Mouse (Mus musculus) embryonic facial prominence, embryonic 14.5 days (tissue): Measurements from ENCODE around the gene Telo2. TPM values are rescaled to one million over a fixed set of nuclear protein-coding genes. Genes with fewer than 3 reads are reported as not detected.

ENCODE experiments used
- ATAC-seq: fragments of 200-750 bp; cut with Nextera tagmentation; 2 replicates; pipeline ENCODE4 v1.8.0; 2017; ENCODE audit warnings: low read depth, moderate number of reproducible peaks, moderate TSS enrichment
- DNase-seq: peaks from one replicate; pipeline ENCODE4 v3.0.0-alpha.2; 2015; ENCODE audit warnings: low spot score
- H3K27ac ChIP-seq: fragments of 300-500 bp; sonication (generic); replicated peaks from 2 replicates; pipeline ENCODE4 v1.5.1; 2014; ENCODE audit warnings: low read depth, mild to moderate bottlenecking, low read length, moderate library complexity
- H3K27me3 ChIP-seq: fragments of 300-500 bp; sonication (generic); replicated peaks from 2 replicates; pipeline ENCODE4 v1.6.1; 2014; ENCODE audit warnings: low read length; ENCODE audit not compliant: control insufficient read depth, insufficient read depth
- H3K36me3 ChIP-seq: fragments of 300-500 bp; sonication (generic); 2 replicates; pipeline ENCODE4 v1.6.1; 2014; ENCODE audit warnings: low read length, mixed read lengths; ENCODE audit not compliant: control insufficient read depth, insufficient read depth
- H3K4me1 ChIP-seq: fragments of 300-500 bp; sonication (generic); 2 replicates; pipeline ENCODE4 v1.6.1; 2014; ENCODE audit warnings: antibody characterized with exemption, low read length; ENCODE audit not compliant: control insufficient read depth, insufficient read depth
- H3K4me2 ChIP-seq: fragments of 300-500 bp; sonication (generic); 2 replicates; pipeline ENCODE4 v1.6.1; 2014; ENCODE audit warnings: low read depth, mild to moderate bottlenecking, low read length, moderate library complexity, mixed read lengths
- H3K4me3 ChIP-seq: fragments of 300-500 bp; sonication (generic); 2 replicates; pipeline ENCODE4 v1.5.1; 2014; ENCODE audit warnings: low read depth, mild to moderate bottlenecking, low read length
- H3K9ac ChIP-seq: fragments of 300-500 bp; sonication (generic); 2 replicates; pipeline ENCODE4 v1.6.1; 2014; ENCODE audit warnings: low read depth, mild to moderate bottlenecking, low read length, moderate library complexity, mixed read lengths
- H3K9me3 ChIP-seq: fragments of 300-500 bp; sonication (generic); 2 replicates; pipeline ENCODE4 v1.6.1; 2016; ENCODE audit warnings: low read length; ENCODE audit not compliant: control insufficient read depth
- WGBS: fragments of 180-500 bp; shearing (Covaris S2); extraction: QIAGEN DNeasy Blood & Tissue Kit; methylation state at CpG from one replicate; pipeline ENCODE4 v1.1.7; 2014; 5-methylcytosine and 5-hydroxymethylcytosine counted together
- polyA plus RNA-seq: library from polyadenylated mRNA; unstranded; fragments of >200 nt; fragmentation: Nextera tagmentation; extraction: Ambion mirVana; gene quantifications from 2 replicates; pipeline ENCODE4 v1.2.1, GENCODE M21; 2014

The Telo2 gene
- polyA plus RNA-seq, 1 experiment from 2014 or later: 24.8 TPM

- H3K4me1 ChIP-seq: peaks cover 5% of the 10 kb centered on the region
- no peak overlapping the region for H3K4me3 ChIP-seq
- H3K36me3 ChIP-seq: peaks cover 50% of the 10 kb centered on the region
- DNase-seq: no peak
- no peaks in the 10 kb centered on the region for H3K9me3 ChIP-seq
- no peak overlapping the region for H3K27ac ChIP-seq
- 72% methylated on average over 3 of the region's 3 CpGs for WGBS
- H3K27me3 ChIP-seq: no peaks in the 10 kb centered on the region
- ATAC-seq: no peak
- no peak overlapping the region for H3K4me2 ChIP-seq
- 0 out of 2 replicates have a peak overlapping the region, but pooled peaks have one; percentile 25 for H3K9ac ChIP-seq
Measured at GRCm38 (mm10) chr17:25112423-25112810, 3.4 kb downstream of the Telo2 start.

DNA sequence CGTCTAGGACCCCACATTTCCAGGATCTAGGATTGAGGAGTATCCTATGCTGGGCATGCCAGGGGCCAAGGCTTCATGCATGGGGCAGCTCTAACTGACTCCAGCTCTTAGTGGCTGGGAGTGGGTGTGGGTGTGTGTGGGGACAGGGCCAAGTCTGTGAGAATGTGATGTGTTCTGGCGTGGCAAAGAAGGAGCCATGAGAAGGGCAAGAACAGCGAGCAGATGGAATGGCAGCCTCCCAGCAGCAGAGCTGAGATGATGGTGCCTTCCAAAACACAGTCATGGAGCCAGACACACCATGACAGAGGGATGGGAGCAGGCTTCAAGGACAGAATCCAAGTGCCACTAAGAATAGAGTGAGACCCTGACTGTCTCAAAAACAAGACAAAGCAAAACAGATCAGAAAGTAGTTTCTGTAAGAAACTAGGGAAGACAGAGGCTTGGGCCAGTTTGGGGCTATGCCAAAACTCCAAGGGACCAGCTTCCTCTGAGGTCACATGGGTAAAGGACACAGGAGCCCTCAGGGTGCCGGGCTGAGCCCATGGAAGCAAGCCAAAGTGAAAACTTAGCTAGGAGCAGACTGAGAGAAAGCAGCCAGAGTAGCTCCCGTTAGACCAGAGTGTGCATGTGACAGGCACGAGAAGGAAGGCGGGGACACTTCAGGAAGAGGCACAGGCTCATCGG, 3.9 kb downstream of the Telo2 start:
- Histone ChIP-seq H3K9ac (0 out of 2 replicates have a peak overlapping the region, but pooled peaks have one; percentile 25), H3K4me1 (peaks cover 5% of the 10 kb centered on the region), H3K36me3 (peaks cover 55% of the 10 kb centered on the region), H3K4me2 (no peak overlapping the region), H3K27me3 (no peaks in the 10 kb centered on the region), H3K9me3 (no peaks in the 10 kb centered on the region), H3K27ac (no peak overlapping the region), H3K4me3 (no peak overlapping the region)
- no peak for DNase-seq
- 79% methylated on average over 8 of the region's 8 CpGs for WGBS
- no peak for ATAC-seq

DNA sequence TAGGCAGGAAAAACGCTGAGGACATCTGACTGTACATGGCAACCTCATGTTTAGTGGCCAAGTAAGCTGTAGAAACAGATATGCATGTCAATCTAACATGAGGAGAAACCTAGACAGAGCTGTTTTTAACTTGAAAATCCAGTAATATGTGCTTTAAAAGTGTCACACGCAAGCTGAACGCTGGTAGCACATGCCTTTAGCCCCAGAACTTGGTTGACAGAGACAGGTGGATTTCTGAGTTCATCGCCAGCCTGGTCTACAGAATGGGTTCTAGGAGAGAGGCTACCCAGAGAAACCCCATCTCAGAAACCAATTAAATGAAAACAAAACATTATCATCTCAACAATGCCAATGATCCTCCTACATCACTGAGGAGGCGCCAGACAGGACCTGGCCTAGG, 4.5 kb downstream of the Telo2 start:
- Histone ChIP-seq H3K9me3 (no peaks in the 10 kb centered on the region), H3K36me3 (peaks cover 62% of the 10 kb centered on the region), H3K4me2 (no peak overlapping the region), H3K4me3 (no peak overlapping the region), H3K27ac (no peak overlapping the region), H3K27me3 (no peaks in the 10 kb centered on the region), H3K9ac (no peak overlapping the region), H3K4me1 (peaks cover 5% of the 10 kb centered on the region)
- 90% methylated on average over 5 of the region's 5 CpGs for WGBS
- ATAC-seq: no peak
- DNase-seq: no peak

GRCm38 (mm10) chr17:25110590-25110989, 5.2 kb downstream of the Telo2 start:
- peaks cover 68% of the 10 kb centered on the region for H3K36me3 ChIP-seq
- DNase-seq: no peak

GRCm38 (mm10) chr17:25109578-25109977, 6.2 kb downstream of the Telo2 start:
- H3K27ac ChIP-seq: no peak overlapping the region
- peaks cover under 1% of the 10 kb centered on the region for H3K4me1 ChIP-seq
- H3K9me3 ChIP-seq: no peaks in the 10 kb centered on the region
- no peak overlapping the region for H3K9ac ChIP-seq
- peaks cover 78% of the 10 kb centered on the region for H3K36me3 ChIP-seq
- no peaks in the 10 kb centered on the region for H3K27me3 ChIP-seq
- 75% methylated on average over 2 of the region's 2 CpGs for WGBS
- peak; percentile 50; the same call in 1 of the 2 replicates for ATAC-seq
- H3K4me3 ChIP-seq: no peak overlapping the region
- H3K4me2 ChIP-seq: no peak overlapping the region
- DNase-seq: peak; percentile 43

More at GRCm38 (mm10) chr17:25110590-25110989, 5.2 kb downstream of the Telo2 start:
- Histone ChIP-seq H3K4me2 (no peak overlapping the region), H3K27me3 (no peaks in the 10 kb centered on the region), H3K9me3 (no peaks in the 10 kb centered on the region), H3K4me1 (peaks cover 5% of the 10 kb centered on the region), H3K4me3 (no peak overlapping the region), H3K27ac (no peak overlapping the region), H3K9ac (no peak overlapping the region)
- no peak for ATAC-seq
- WGBS: 92% methylated on average over 6 of the region's 6 CpGs

DNA sequence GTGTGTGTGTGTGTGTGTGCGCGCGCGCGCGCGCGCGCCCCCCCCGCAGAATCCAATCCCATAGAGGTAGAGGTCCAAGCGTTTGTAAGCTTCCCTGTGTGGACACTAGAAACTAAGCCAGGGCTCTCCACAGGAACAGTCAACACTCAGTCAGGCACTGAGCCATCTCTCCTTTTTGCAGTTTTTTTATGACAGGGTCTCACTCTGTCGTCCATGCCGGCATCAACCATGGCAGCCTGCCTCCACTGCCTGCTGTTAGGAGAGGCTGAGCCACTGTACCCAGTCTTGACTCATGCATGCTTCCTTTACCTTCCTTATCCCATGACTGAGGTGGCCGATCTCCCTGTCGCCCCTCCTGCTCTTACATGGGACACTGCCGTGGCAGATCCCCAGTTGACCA, 8.0 kb downstream of the Telo2 start:
- Histone ChIP-seq H3K9me3 (no peaks in the 10 kb centered on the region), H3K9ac (no peak overlapping the region), H3K36me3 (peaks cover 91% of the 10 kb centered on the region), H3K4me3 (no peak overlapping the region), H3K27me3 (no peaks in the 10 kb centered on the region), H3K4me2 (no peak overlapping the region), H3K27ac (no peak overlapping the region), H3K4me1 (no peaks in the 10 kb centered on the region)
- DNase-seq: no peak
- no peak for ATAC-seq
- 97% methylated on average over 13 of the region's 16 CpGs for WGBS

GRCm38 (mm10) chr17:25101338-25101737, 14.4 kb downstream of the Telo2 start:
- no peak for ATAC-seq
- peaks cover 89% of the 10 kb centered on the region for H3K36me3 ChIP-seq
- no peaks in the 10 kb centered on the region for H3K27me3 ChIP-seq
- no peak for DNase-seq
- H3K4me3 ChIP-seq: no peak overlapping the region
- no peak overlapping the region for H3K4me2 ChIP-seq
- no peak overlapping the region for H3K9ac ChIP-seq
- H3K9me3 ChIP-seq: no peaks in the 10 kb centered on the region
- WGBS: 95% methylated on average over 11 of the region's 11 CpGs
- H3K4me1 ChIP-seq: no peaks in the 10 kb centered on the region
- H3K27ac ChIP-seq: no peak overlapping the region

DNA sequence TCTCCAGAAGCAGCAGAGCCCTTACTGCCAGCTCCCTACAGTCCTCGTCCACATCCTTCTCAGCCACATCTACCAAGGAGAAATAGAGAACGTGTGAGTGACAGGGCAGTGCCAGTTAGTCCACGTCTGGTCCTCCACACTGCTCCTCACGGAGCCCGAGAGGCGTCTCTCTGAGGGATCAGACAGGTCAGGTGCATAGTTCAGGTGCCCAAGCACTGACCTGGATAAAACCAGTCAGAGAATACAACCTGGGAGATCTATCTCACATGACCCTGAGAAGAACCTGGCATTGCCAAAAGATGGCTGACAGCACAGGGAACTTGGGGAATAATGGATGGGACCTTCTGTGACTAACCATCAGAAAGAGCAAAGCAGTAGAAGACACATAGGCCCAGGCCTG, 15.7 kb downstream of the Telo2 start:
- 97% methylated on average over 6 of the region's 6 CpGs for WGBS
- Histone ChIP-seq H3K9me3 (no peaks in the 10 kb centered on the region), H3K4me1 (no peaks in the 10 kb centered on the region), H3K27me3 (no peaks in the 10 kb centered on the region), H3K9ac (no peak overlapping the region), H3K27ac (no peak overlapping the region), H3K4me2 (no peak overlapping the region), H3K4me3 (no peak overlapping the region), H3K36me3 (peaks cover 80% of the 10 kb centered on the region)
- ATAC-seq (no peak), DNase-seq (no peak)

DNA sequence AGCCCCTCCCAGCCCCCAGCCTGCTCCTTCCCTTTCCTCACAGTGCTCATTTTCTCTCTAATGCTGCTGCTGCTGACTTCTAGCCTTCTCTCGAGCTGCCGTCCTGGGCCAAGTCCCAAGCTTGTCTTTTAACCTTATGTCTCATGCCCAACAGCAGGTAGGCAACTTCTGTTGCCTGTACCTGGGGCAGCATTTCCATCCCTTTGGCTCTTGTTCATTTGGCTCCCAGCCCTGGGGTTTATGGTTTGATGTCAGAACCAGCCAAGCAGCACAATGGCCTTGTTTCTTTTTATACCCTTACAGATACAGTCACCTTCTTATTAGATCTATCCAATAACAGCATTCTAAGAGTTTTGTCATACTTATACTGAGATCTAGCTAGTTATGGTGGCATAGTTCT, 19.5 kb downstream of the Telo2 start:
- ATAC-seq: no peak
- H3K36me3 ChIP-seq: peaks cover 72% of the 10 kb centered on the region
- no peak for DNase-seq
- no peak overlapping the region for H3K27ac ChIP-seq
- H3K4me1 ChIP-seq: no peaks in the 10 kb centered on the region
- no peak overlapping the region for H3K4me2 ChIP-seq
- no peak overlapping the region for H3K4me3 ChIP-seq
- H3K9me3 ChIP-seq: no peaks in the 10 kb centered on the region
- H3K27me3 ChIP-seq: no peaks in the 10 kb centered on the region
- H3K9ac ChIP-seq: no peak overlapping the region
- WGBS: 89% methylated on average over 2 of the region's 2 CpGs
